Mouse (Mus musculus) spleen, postnatal 10 days (tissue): ENCODE results near the gene Sik3.
"Not testable (repeated sequence)": the region's sequence is repeated elsewhere in the genome, so short reads cannot be mapped to it uniquely, and the experiment has no call there.

ENCODE experiments used
- DNase-seq, 2 experiments: peaks; one replicate each; pipeline ENCODE4 v3.0.0; 2021 to 2022; ENCODE audit warnings: low spot score in 2 of 2

Gene Sik3

DNA sequence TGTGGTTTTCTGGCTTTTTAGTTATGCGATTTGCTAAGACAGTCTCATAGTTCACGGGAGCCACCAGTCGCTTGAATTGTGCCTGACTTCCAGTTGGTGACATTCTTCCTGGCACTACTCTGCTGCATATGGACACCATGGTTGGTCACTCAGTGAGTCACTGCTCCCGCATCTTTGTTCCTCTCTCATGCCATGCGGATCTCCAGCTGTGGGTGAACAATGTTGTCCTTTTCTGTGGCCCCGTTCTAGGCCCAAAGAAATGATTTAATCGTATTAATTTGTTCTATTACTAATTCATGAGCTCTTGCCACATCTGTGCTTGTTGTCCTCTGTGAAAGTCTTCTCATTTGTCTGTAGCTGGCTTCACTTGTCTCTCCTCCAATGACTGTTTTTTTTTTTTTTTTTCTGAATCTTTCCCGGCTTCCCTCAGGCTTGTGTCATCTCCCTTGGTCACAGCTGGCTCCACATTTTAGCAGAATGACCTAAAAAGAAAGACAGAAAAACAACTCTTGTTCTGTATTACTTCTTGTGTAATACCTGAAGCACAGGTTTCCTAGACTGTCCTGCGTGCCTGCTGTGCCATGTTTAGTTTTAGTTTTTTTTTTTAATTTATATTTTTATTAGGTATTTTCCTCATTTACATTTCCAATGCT is 40.5 kb downstream of the Sik3 start:
- DNase-seq: no peak

GRCm38 (mm10) chr9:46058065-46058464 is 45.4 kb downstream of the Sik3 start:
- DNase-seq: no peak

DNA sequence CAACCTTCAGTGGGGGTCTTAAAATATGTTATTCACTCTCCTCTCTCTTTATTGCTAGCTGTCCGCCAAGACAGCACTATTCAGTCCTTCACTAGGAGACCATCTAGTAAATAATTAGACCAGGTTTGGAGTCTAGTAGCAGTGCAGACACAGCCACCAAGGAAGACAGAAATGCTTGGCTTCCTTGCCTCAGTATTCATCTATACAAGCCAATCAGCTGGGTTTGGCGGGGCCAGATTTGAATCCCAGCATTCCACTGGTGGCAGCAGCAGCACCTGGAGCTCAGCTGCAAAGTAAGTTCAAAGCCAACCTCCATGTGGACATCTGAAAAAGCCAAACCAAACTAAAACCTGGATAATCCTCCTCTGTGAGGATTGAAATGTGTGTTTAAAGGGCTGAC is 47.6 kb downstream of the Sik3 start:
- DNase-seq: no peak

- no peak for DNase-seq
Measured at GRCm38 (mm10) chr9:46061696-46062425, 49.2 kb downstream of the Sik3 start.

GRCm38 (mm10) chr9:46064331-46064730 is 51.7 kb downstream of the Sik3 start:
- no peak for DNase-seq

GRCm38 (mm10) chr9:46066711-46067110 is 54.1 kb downstream of the Sik3 start:
- DNase-seq: no peak

GRCm38 (mm10) chr9:46067691-46068090 is 55.1 kb downstream of the Sik3 start:
- peak in 1 of 2 experiments; percentile 51 for DNase-seq

GRCm38 (mm10) chr9:46069013-46069412 is 56.4 kb downstream of the Sik3 start:
- no peak for DNase-seq

DNA sequence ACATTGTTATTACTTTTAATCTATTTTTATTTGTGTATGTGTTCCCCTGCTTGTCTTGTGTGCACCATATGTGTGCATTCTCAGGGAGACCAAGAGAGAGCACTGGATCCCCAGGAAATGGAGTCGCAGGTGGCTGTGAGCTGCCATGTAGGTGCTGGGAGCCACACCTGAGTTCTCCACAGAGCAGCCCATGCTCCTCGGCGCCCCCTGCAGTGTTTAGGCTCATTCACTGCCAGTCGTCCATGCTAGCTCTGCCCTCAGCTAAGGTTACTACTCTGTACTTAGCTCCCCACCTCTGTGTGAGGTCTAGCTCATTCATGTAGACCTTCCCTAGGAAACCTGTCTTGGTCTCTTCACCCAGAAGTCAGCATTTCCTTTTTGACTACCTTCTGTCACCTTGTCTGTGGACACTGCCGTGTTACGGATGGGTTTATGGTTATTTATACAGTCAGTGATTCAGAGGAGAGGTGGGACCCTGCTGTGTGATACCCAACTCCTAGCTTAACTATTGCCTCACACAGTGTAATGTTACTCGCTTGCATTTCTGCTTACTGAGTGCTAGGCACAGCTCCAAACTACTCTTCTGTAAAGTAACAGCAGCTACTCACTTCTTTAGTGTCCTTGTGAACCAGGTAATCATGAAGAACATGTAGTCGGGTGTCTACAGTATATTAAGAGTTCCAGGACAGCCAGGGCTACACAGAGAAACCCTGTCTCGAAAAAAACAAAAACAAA is 59.6 kb downstream of the Sik3 start:
- peak in 1 of 2 experiments; percentile 45 for DNase-seq

DNA sequence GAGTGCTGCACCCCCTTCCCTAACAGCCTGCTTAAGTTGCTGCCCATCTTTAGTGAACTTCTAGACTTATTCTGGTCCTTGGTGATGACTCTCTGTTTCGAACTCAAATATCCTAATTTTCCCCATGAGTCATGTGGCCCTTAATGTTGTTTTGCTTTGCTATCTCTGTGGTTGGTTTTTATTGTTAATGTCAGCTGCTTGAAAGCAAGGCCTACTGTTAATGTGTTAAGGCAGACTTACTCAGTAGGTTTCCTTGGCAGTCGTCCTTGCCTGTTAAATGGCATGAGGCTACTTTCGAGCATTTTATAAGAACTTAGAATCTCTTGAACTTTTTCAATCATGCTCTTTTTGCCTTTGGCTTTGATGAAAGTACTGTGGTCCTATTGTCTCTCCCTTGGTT is 60.8 kb downstream of the Sik3 start:
- no peak for DNase-seq

- DNase-seq: no peak
Measured at GRCm38 (mm10) chr9:46075578-46075977, 63.0 kb downstream of the Sik3 start.

- no peak for DNase-seq
Measured at GRCm38 (mm10) chr9:46082381-46082821, 69.8 kb downstream of the Sik3 start.

DNA sequence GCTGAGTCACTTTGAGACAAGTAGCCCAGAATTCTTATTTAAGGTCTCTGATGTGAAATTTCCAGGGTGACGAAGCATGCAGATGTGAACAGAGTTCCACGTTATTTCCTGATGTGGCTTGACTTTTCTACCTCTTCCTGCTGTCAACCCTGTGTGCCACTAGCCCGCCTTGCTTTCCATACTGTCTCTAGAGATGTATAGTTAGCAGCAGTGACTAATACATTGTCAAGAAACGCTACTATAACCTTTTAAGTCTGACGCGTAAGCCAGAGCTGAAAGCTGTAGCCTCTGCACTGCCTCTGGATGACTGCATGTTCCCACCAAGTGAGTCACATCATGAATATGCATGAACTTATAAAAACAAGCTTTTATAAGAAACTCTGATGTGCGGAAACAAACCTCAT is 70.9 kb downstream of the Sik3 start:
- DNase-seq: no peak

DNA sequence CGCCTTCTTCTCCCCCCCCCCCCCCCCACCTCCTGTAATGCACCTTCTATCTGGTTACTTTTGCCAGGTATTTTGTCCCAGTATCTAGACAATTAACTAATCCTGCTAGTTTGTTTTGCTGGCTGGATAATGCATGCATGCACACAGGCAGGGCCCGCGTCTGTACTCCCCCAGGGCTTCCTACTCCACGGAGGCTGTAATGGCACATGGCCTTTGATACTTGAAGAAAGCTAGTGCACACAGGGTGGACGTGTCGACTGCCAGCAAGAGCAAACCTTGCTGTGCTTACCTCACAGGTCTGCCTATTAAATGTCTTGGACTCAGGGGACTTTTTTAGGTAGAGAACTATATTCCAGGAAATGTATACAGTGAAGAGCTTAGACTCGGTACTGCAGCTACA is 73.3 kb downstream of the Sik3 start:
- no peak for DNase-seq

DNA sequence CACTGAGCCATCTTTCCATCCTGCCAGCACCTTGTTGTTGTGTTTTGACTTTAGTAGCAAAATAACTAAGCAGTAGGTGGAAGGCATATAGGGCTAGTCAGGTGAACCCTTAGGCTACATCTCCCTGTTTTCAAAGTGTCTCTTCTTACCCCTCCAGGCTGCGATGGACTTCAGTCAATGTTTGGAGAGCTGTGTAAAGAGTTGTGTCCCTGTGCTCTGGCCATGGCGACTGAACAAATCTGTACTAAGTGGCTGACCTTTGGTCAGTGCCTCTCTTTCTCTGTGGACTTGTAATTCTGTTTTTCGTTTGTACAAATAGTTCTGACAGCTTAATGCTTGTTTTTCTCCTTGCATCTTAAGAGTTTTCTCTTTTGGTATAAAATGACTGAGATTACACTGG is 74.2 kb downstream of the Sik3 start:
- no peak for DNase-seq

- no peak for DNase-seq
Measured at GRCm38 (mm10) chr9:46087461-46087860, 74.8 kb downstream of the Sik3 start.

DNA sequence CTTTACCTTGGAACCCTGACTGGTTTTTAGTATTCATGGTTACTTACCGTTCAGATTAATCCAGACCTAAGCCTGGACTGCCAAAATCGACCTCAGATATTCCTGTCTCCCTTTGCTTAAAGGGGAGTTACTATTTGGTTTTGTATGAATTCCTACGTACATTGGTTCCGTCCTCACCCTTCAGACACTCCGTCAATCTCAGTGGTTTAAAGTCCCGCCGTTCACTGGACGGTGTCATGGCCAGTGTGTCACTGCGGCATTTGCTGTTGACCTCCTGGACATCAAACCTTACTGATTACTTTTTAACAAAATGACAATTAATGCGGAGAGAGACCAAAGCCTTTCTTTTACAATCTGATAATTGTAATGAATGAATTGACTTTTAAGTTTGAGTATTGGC is 76.1 kb downstream of the Sik3 start:
- no peak for DNase-seq

GRCm38 (mm10) chr9:46090066-46090465 is 77.4 kb downstream of the Sik3 start:
- DNase-seq: no peak

- DNase-seq: not testable (repeated sequence)
Measured at GRCm38 (mm10) chr9:46091157-46091556, 78.5 kb downstream of the Sik3 start.

DNA sequence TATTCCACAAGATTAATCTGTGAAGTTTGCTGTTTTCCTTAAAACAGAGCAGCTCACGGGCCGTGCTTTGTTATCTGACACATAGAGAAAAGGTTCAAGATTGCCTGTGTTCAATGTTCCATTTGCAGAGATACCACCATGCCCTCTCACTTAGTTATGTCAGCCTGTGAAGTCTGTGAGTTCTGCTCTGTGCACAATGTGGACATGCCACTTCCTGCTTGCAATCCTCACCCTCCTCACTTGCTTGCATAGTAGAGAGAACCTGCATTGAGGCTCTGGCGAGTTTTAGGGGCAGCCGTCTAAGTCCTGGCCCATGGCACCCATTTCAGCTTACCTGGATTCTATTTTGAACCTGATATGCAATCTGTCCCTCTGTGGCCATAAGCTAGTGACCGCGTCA is 80.0 kb downstream of the Sik3 start:
- DNase-seq: no peak

- DNase-seq: no peak
Measured at GRCm38 (mm10) chr9:46098360-46098985, 85.9 kb downstream of the Sik3 start.

- no peak for DNase-seq
Measured at GRCm38 (mm10) chr9:46099107-46099506, 86.5 kb downstream of the Sik3 start.
